In genomic region chr13:103592371-103592770, GRCm38 (mm10) we compare ENCODE assay signal across 24 mouse cellular contexts.
DNase-seq lines count a peak whose midpoint lies in the region; ATAC-seq and TF ChIP-seq lines count a peak whose summit lies in the region.
"Had no signal": no experiment of that assay in that cellular context is flagged by ENCODE, and none has a peak within 500 bp of the region (broad histone marks: within the 10 kb centered on the region; RNA-seq: fewer than 3 reads in every experiment).

No protein-coding gene starts in this region.

- H3K4me3 ChIP-seq in kidney, adult 2 months (ENCODE audit: insufficient read depth, low read depth, low read length) = no peak overlapping the region
- H3K4me3 ChIP-seq in kidney, embryonic 14.5 days (ENCODE audit: low read length) = no peak overlapping the region
- no peak overlapping the region for H3K4me3 ChIP-seq in intestine, postnatal 0 days (ENCODE audit: low read depth, low read length)
- no peak overlapping the region for H3K4me3 ChIP-seq in neural tube, embryonic 15.5 days (replicated peaks)
- H3K4me3 ChIP-seq: embryonic facial prominence, embryonic 10.5 days; embryonic facial prominence, embryonic 13.5 days; erythroblast, embryonic 14.5 days; forebrain, embryonic 12.5 days; forebrain, embryonic 15.5 days; heart, adult 2 months; heart, embryonic 10.5 days; heart, embryonic 13.5 days; hindbrain, embryonic 13.5 days had no signal

- no peak for ATAC-seq in kidney, embryonic 14.5 days (ENCODE audit: low FRiP score, low TSS enrichment)
- no peak for ATAC-seq in intestine, postnatal 0 days
- ATAC-seq in neural tube, embryonic 15.5 days (ENCODE audit: low FRiP score) = no peak
- ATAC-seq: activated CD4-positive, CD25-positive, alpha-beta regulatory T cell, adult 4 months; forebrain, embryonic 15.5 days; hindbrain, embryonic 16.5 days had no signal

- H3K4me1 ChIP-seq in kidney, adult 2 months (ENCODE audit: control insufficient read depth, insufficient read depth, low read length) = peaks cover 5% of the 10 kb centered on the region
- no peaks in the 10 kb centered on the region for H3K4me1 ChIP-seq in kidney, embryonic 14.5 days (ENCODE audit: control insufficient read depth, insufficient read depth, low read length)
- no peaks in the 10 kb centered on the region for H3K4me1 ChIP-seq in intestine, postnatal 0 days (replicated peaks; ENCODE audit: control insufficient read depth, insufficient read depth, low read length)
- H3K4me1 ChIP-seq in neural tube, embryonic 15.5 days = no peaks in the 10 kb centered on the region
- H3K4me1 ChIP-seq: embryonic facial prominence, embryonic 10.5 days; embryonic facial prominence, embryonic 13.5 days; forebrain, embryonic 12.5 days; forebrain, embryonic 15.5 days; heart, embryonic 13.5 days; hindbrain, embryonic 13.5 days had no signal

- peak; percentile 74 for DNase-seq in heart, adult 11 months
- DNase-seq in heart, postnatal 14 days = no peak
- peak; percentile 82 for DNase-seq in kidney, adult 2 months
- peak; percentile 30 for DNase-seq in kidney, postnatal 10 days
- DNase-seq in kidney, postnatal 36 days = peak; percentile 30 to 79
- DNase-seq: adrenal gland, adult 8-10 months; cerebellum, adult 2 months; cerebellum, adult 9-11 months; cerebellum, postnatal 25 days; gastrocnemius, postnatal 25 days; heart, adult 2 months had no signal

- TF ChIP-seq CTCF in kidney, adult 2 months (conservative IDR thresholded peaks at IDR 0.05; ENCODE audit: insufficient read depth, insufficient read length, low read depth, low read length) = no peak
- no peak for TF ChIP-seq CTCF in intestine, postnatal 0 days (IDR thresholded peaks at IDR 0.05; ENCODE audit: low read depth)

- intact Hi-C loops in heart, postnatal 14 days (cut with DNase I) = no loop called here

- no peaks in the 10 kb centered on the region for H3K9me3 ChIP-seq in kidney, embryonic 14.5 days (ENCODE audit: control insufficient read depth, low read length)
- no peaks in the 10 kb centered on the region for H3K9me3 ChIP-seq in intestine, postnatal 0 days (ENCODE audit: control insufficient read depth)
- H3K9me3 ChIP-seq in neural tube, embryonic 15.5 days (replicated peaks) = no peaks in the 10 kb centered on the region
- H3K9me3 ChIP-seq: embryonic facial prominence, embryonic 10.5 days; embryonic facial prominence, embryonic 13.5 days; forebrain, embryonic 12.5 days; forebrain, embryonic 15.5 days; heart, embryonic 10.5 days; heart, embryonic 13.5 days had no signal

- no peak for TF ChIP-seq POLR2A in kidney, adult 2 months (IDR thresholded peaks at IDR 0.05; ENCODE audit: low read depth, low read length)

- no peaks in the 10 kb centered on the region for H3K36me3 ChIP-seq in kidney, adult 2 months (ENCODE audit: control insufficient read depth, insufficient read depth, low read length)
- H3K36me3 ChIP-seq in kidney, embryonic 14.5 days (ENCODE audit: control insufficient read depth, insufficient read depth, low read length) = no peaks in the 10 kb centered on the region
- H3K36me3 ChIP-seq in intestine, postnatal 0 days (ENCODE audit: control insufficient read depth, insufficient read depth) = no peaks in the 10 kb centered on the region
- H3K36me3 ChIP-seq in neural tube, embryonic 15.5 days = no peaks in the 10 kb centered on the region
- H3K36me3 ChIP-seq: embryonic facial prominence, embryonic 10.5 days; embryonic facial prominence, embryonic 13.5 days; forebrain, embryonic 12.5 days; forebrain, embryonic 15.5 days; heart, embryonic 10.5 days; heart, embryonic 13.5 days; hindbrain, embryonic 13.5 days had no signal

- H3K9ac ChIP-seq in kidney, embryonic 14.5 days (ENCODE audit: low read depth, low read length) = no peak overlapping the region
- no peak overlapping the region for H3K9ac ChIP-seq in intestine, postnatal 0 days (ENCODE audit: low read depth, low read length)
- no peak overlapping the region for H3K9ac ChIP-seq in neural tube, embryonic 15.5 days (replicated peaks)
- H3K9ac ChIP-seq: embryonic facial prominence, embryonic 13.5 days; forebrain, embryonic 12.5 days; forebrain, embryonic 15.5 days; heart, embryonic 13.5 days; hindbrain, embryonic 13.5 days had no signal

- H3K27me3 ChIP-seq in kidney, adult 2 months (replicated peaks; ENCODE audit: control insufficient read depth, insufficient read depth, low read length) = no peaks in the 10 kb centered on the region
- H3K27me3 ChIP-seq in kidney, embryonic 14.5 days (ENCODE audit: control insufficient read depth, insufficient read depth, low read length) = no peaks in the 10 kb centered on the region
- no peaks in the 10 kb centered on the region for H3K27me3 ChIP-seq in intestine, postnatal 0 days (replicated peaks; ENCODE audit: control insufficient read depth, insufficient read depth, low read length)
- no peaks in the 10 kb centered on the region for H3K27me3 ChIP-seq in neural tube, embryonic 15.5 days (replicated peaks)
- H3K27me3 ChIP-seq: embryonic facial prominence, embryonic 13.5 days; forebrain, embryonic 12.5 days; forebrain, embryonic 15.5 days; heart, embryonic 13.5 days; hindbrain, embryonic 13.5 days had no signal

- H3K27ac ChIP-seq in kidney, adult 2 months (ENCODE audit: insufficient read depth, low read depth, low read length) = peak overlapping the region; percentile 13; the same call in 1 of the 2 replicates
- no peak overlapping the region for H3K27ac ChIP-seq in kidney, embryonic 14.5 days (ENCODE audit: low read depth, low read length)
- no peak overlapping the region for H3K27ac ChIP-seq in intestine, postnatal 0 days (ENCODE audit: low read depth, low read length)
- H3K27ac ChIP-seq in neural tube, embryonic 15.5 days (replicated peaks) = no peak overlapping the region
- H3K27ac ChIP-seq: embryonic facial prominence, embryonic 10.5 days; embryonic facial prominence, embryonic 13.5 days; forebrain, embryonic 12.5 days; forebrain, embryonic 15.5 days; heart, adult 2 months; heart, embryonic 10.5 days; heart, embryonic 13.5 days; hindbrain, embryonic 13.5 days had no signal

- no peak overlapping the region for H3K4me2 ChIP-seq in kidney, embryonic 14.5 days (replicated peaks; ENCODE audit: low read depth, low read length)
- H3K4me2 ChIP-seq in intestine, postnatal 0 days (replicated peaks; ENCODE audit: low read depth) = no peak overlapping the region
- no peak overlapping the region for H3K4me2 ChIP-seq in neural tube, embryonic 15.5 days
- H3K4me2 ChIP-seq: embryonic facial prominence, embryonic 13.5 days; forebrain, embryonic 12.5 days; forebrain, embryonic 15.5 days; heart, embryonic 13.5 days; hindbrain, embryonic 13.5 days had no signal

- WGBS in kidney, adult 2 months = 36% methylated on average over 16 of the region's 16 CpGs
- 59% methylated on average over 16 of the region's 16 CpGs for WGBS in kidney, embryonic 14.5 days
- WGBS in intestine, postnatal 0 days = 86% methylated on average over 15 of the region's 16 CpGs
- WGBS in neural tube, embryonic 15.5 days = 90% methylated on average over 14 of the region's 16 CpGs

Comparison
In these comparisons a context has a peak if more than half of its experiments do, and no peak if none do; other contexts are left out.
1. DNase-seq: peak in heart, adult 11 months (single experiment), kidney, adult 2 months (single experiment), kidney, postnatal 10 days (single experiment) and kidney, postnatal 36 days (2 of 2); none in heart, postnatal 14 days (0 of 2).